Mouse (Mus musculus) midbrain, embryonic 11.5 days (tissue): ENCODE measurements around the gene Slc9a4. TPM values are rescaled to one million over a fixed set of nuclear protein-coding genes. Genes with fewer than 3 reads are reported as not detected.

ENCODE experiments used
- ATAC-seq: fragments of 200-750 bp; cut with Nextera tagmentation; 2 replicates; pipeline ENCODE4 v1.8.0; 2017; ENCODE audit warnings: moderate TSS enrichment, moderate library complexity; ENCODE audit not compliant: low FRiP score
- DNase-seq: peaks from one replicate; pipeline ENCODE4 v3.0.0; 2015; ENCODE audit warnings: low spot score; ENCODE audit errors: missing footprints
- H3K27ac ChIP-seq: fragments of 300-500 bp; sonication (generic); 2 replicates; pipeline ENCODE4 v1.5.1; 2014; ENCODE audit warnings: low read depth, low read length
- H3K27me3 ChIP-seq: fragments of 300-500 bp; sonication (generic); 2 replicates; pipeline ENCODE4 v1.6.1; 2014; ENCODE audit warnings: mild to moderate bottlenecking, low read length, moderate library complexity, mixed read lengths; ENCODE audit not compliant: control insufficient read depth, insufficient read depth
- H3K36me3 ChIP-seq: fragments of 300-500 bp; sonication (generic); 2 replicates; pipeline ENCODE4 v1.6.1; 2014; ENCODE audit warnings: mild to moderate bottlenecking, low read length, moderate library complexity, mixed read lengths; ENCODE audit not compliant: control insufficient read depth, insufficient read depth
- H3K4me1 ChIP-seq: fragments of 300-500 bp; sonication (generic); 2 replicates; pipeline ENCODE4 v1.6.1; 2014; ENCODE audit warnings: low read length; ENCODE audit not compliant: control insufficient read depth, insufficient read depth
- H3K4me2 ChIP-seq: fragments of 300-500 bp; sonication (generic); 2 replicates; pipeline ENCODE4 v1.6.1; 2014; ENCODE audit warnings: mild to moderate bottlenecking, moderate library complexity
- H3K4me3 ChIP-seq: fragments of 300-500 bp; sonication (generic); 2 replicates; pipeline ENCODE4 v1.5.1; 2014; ENCODE audit warnings: low read depth, low read length
- H3K9ac ChIP-seq: fragments of 300-500 bp; sonication (generic); 2 replicates; pipeline ENCODE4 v1.6.1; 2014; ENCODE audit warnings: low read length
- H3K9me3 ChIP-seq: fragments of 300-500 bp; sonication (generic); 2 replicates; pipeline ENCODE4 v1.6.1; 2016; ENCODE audit warnings: low read length; ENCODE audit not compliant: control insufficient read depth
- WGBS: fragments of 180-500 bp; shearing (Covaris S2); extraction: QIAGEN DNeasy Blood & Tissue Kit; methylation state at CpG from one replicate; pipeline ENCODE4 v1.1.7; 2014; 5-methylcytosine and 5-hydroxymethylcytosine counted together
- polyA plus RNA-seq: library from polyadenylated mRNA; unstranded; fragments of >200 nt; fragmentation: Nextera tagmentation; extraction: Ambion mirVana; gene quantifications from 2 replicates; pipeline ENCODE4 v1.2.1, GENCODE M21; 2014

Gene Slc9a4
- polyA plus RNA-seq, 1 experiment from 2014 or later, result not detected

GRCm38 (mm10) chr1:40626954-40627353 is 47.1 kb downstream of the Slc9a4 start:
- no peak overlapping the region for H3K4me2 ChIP-seq
- H3K4me3 ChIP-seq, result no peak overlapping the region
- H3K27me3 ChIP-seq, result no peaks in the 10 kb centered on the region
- no peaks in the 10 kb centered on the region for H3K9me3 ChIP-seq
- H3K9ac ChIP-seq, result no peak overlapping the region
- no peaks in the 10 kb centered on the region for H3K4me1 ChIP-seq
- H3K27ac ChIP-seq, result no peak overlapping the region
- no peak for ATAC-seq
- DNase-seq, result no peak
- H3K36me3 ChIP-seq, result no peaks in the 10 kb centered on the region

GRCm38 (mm10) chr1:40628443-40628842 is 48.6 kb downstream of the Slc9a4 start:
- WGBS, result 97% methylated on average over 3 of the region's 3 CpGs
- Histone ChIP-seq H3K27me3 (no peaks in the 10 kb centered on the region), H3K9ac (no peak overlapping the region), H3K4me1 (no peaks in the 10 kb centered on the region), H3K36me3 (no peaks in the 10 kb centered on the region), H3K9me3 (no peaks in the 10 kb centered on the region), H3K27ac (no peak overlapping the region), H3K4me2 (no peak overlapping the region), H3K4me3 (no peak overlapping the region)
- DNase-seq (no peak), ATAC-seq (no peak)

- ATAC-seq (no peak), DNase-seq (no peak)
- 44% methylated on average over 2 of the region's 2 CpGs for WGBS
- H3K27ac ChIP-seq, result no peak overlapping the region
- H3K9me3 ChIP-seq, result no peaks in the 10 kb centered on the region
- H3K9ac ChIP-seq, result no peak overlapping the region
- H3K4me1 ChIP-seq, result no peaks in the 10 kb centered on the region
- H3K36me3 ChIP-seq, result no peaks in the 10 kb centered on the region
- H3K4me2 ChIP-seq, result no peak overlapping the region
- H3K27me3 ChIP-seq, result no peaks in the 10 kb centered on the region
- no peak overlapping the region for H3K4me3 ChIP-seq
Observed at GRCm38 (mm10) chr1:40632407-40633062, 52.7 kb downstream of the Slc9a4 start.

- ATAC-seq, result no peak
- no peaks in the 10 kb centered on the region for H3K36me3 ChIP-seq
- no peak overlapping the region for H3K9ac ChIP-seq
- H3K9me3 ChIP-seq, result no peaks in the 10 kb centered on the region
- no peak overlapping the region for H3K27ac ChIP-seq
- 78% methylated on average over 4 of the region's 4 CpGs for WGBS
- peak; percentile 64 for DNase-seq
- no peaks in the 10 kb centered on the region for H3K27me3 ChIP-seq
- no peak overlapping the region for H3K4me2 ChIP-seq
- H3K4me1 ChIP-seq, result no peaks in the 10 kb centered on the region
- no peak overlapping the region for H3K4me3 ChIP-seq
Observed at GRCm38 (mm10) chr1:40634608-40635007, 54.7 kb downstream of the Slc9a4 start.

- no peak overlapping the region for H3K4me3 ChIP-seq
- no peak overlapping the region for H3K27ac ChIP-seq
- no peak overlapping the region for H3K9ac ChIP-seq
- WGBS, result 76% methylated on average over 2 of the region's 2 CpGs
- no peaks in the 10 kb centered on the region for H3K9me3 ChIP-seq
- H3K27me3 ChIP-seq, result no peaks in the 10 kb centered on the region
- DNase-seq (no peak), ATAC-seq (no peak)
- no peaks in the 10 kb centered on the region for H3K36me3 ChIP-seq
- H3K4me2 ChIP-seq, result no peak overlapping the region
- no peaks in the 10 kb centered on the region for H3K4me1 ChIP-seq
Observed at GRCm38 (mm10) chr1:40648234-40648633, 68.4 kb downstream of the Slc9a4 start.

- 77% methylated on average over 6 of the region's 6 CpGs for WGBS
- Histone ChIP-seq H3K27me3 (no peaks in the 10 kb centered on the region), H3K4me2 (no peak overlapping the region), H3K4me3 (no peak overlapping the region), H3K9ac (no peak overlapping the region), H3K36me3 (no peaks in the 10 kb centered on the region), H3K9me3 (no peaks in the 10 kb centered on the region), H3K27ac (no peak overlapping the region), H3K4me1 (no peaks in the 10 kb centered on the region)
- ATAC-seq, result no peak
- no peak for DNase-seq
Observed at GRCm38 (mm10) chr1:40650803-40651497, 71.1 kb downstream of the Slc9a4 start.

- no peaks in the 10 kb centered on the region for H3K4me1 ChIP-seq
- H3K4me3 ChIP-seq, result no peak overlapping the region
- H3K27me3 ChIP-seq, result no peaks in the 10 kb centered on the region
- no peak overlapping the region for H3K4me2 ChIP-seq
- H3K9ac ChIP-seq, result no peak overlapping the region
- WGBS, result 87% methylated on average over 4 of the region's 4 CpGs
- H3K9me3 ChIP-seq, result no peaks in the 10 kb centered on the region
- H3K36me3 ChIP-seq, result no peaks in the 10 kb centered on the region
- DNase-seq (no peak), ATAC-seq (no peak)
- no peak overlapping the region for H3K27ac ChIP-seq
Observed at GRCm38 (mm10) chr1:40657035-40657434, 77.2 kb downstream of the Slc9a4 start.

- H3K9me3 ChIP-seq, result no peaks in the 10 kb centered on the region
- H3K4me1 ChIP-seq, result no peaks in the 10 kb centered on the region
- 45% methylated on average over 8 of the region's 8 CpGs for WGBS
- no peaks in the 10 kb centered on the region for H3K36me3 ChIP-seq
- no peak overlapping the region for H3K27ac ChIP-seq
- H3K27me3 ChIP-seq, result no peaks in the 10 kb centered on the region
- ATAC-seq, result no peak
- no peak overlapping the region for H3K4me2 ChIP-seq
- DNase-seq, result peak; percentile 95
- no peak overlapping the region for H3K9ac ChIP-seq
- no peak overlapping the region for H3K4me3 ChIP-seq
Observed at GRCm38 (mm10) chr1:40657978-40658496, 78.2 kb downstream of the Slc9a4 start.

- ATAC-seq (no peak), DNase-seq (no peak)
- Histone ChIP-seq H3K27me3 (no peaks in the 10 kb centered on the region), H3K4me2 (no peak overlapping the region), H3K27ac (no peak overlapping the region), H3K9ac (no peak overlapping the region), H3K9me3 (no peaks in the 10 kb centered on the region), H3K4me1 (no peaks in the 10 kb centered on the region), H3K36me3 (no peaks in the 10 kb centered on the region), H3K4me3 (no peak overlapping the region)
- 82% methylated on average over 12 of the region's 12 CpGs for WGBS
Observed at GRCm38 (mm10) chr1:40659017-40659416, 79.1 kb downstream of the Slc9a4 start.
